Mouse (Mus musculus): ENCODE measurements around the gene Gm26558.

The Gm26558 gene

DNA sequence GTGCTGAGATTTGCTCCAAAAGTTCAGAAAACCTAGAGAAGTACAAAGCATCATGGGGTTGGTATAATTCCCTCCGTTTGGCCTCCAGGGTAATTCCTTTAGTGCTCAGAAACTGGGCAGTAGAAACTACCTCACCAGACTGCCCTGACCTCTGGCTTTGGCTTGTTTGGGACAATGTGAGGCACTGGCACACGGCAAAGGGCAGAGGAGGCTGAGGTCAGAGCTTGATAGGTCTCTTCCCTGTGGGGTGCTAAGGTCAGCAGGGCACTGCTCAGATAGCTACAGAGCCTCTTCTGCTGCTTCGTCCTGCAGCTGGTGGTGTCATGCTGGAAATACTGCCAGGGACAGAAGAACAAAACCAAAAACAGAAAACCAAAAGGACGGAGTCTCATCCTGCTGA is 14.2 kb downstream of the Gm26558 start:
- DNase-seq, result no peak

GRCm38 (mm10) chr2:70645266-70645780 is 16.6 kb downstream of the Gm26558 start:
- no peak for DNase-seq

DNA sequence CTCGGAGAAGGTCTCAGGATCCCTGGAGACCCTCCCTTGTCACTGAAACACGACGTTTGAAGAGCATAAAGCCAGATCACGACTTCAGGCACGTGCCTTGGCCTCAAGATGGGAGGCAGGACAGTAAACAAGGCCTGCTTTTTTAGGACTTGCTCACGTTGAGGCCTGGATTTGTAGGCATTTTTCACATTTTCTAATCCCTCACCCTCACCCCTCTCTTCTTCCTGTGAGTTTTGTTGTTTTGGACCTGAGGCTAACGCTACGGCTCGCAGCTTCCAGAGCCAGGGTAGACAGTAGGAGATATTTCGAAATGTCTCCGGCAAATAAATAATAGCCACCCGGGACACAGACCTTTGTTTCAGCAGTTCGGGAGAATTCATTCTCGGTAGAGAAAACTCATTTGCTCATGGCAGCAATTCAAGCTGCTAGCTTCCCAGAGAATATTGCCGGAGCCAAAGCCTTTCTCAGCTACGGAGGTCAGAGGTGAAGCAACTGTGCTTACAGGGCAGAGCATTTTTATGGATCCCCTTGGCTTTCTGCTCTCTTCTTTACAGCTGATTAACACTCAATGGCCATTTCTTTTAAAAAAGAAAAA is 18.8 kb downstream of the Gm26558 start:
- DNase-seq, result no peak

GRCm38 (mm10) chr2:70640968-70641367 is 20.9 kb downstream of the Gm26558 start:
- DNase-seq, result no peak

GRCm38 (mm10) chr2:70634028-70634690 is 27.7 kb downstream of the Gm26558 start:
- DNase-seq, result no peak

DNA sequence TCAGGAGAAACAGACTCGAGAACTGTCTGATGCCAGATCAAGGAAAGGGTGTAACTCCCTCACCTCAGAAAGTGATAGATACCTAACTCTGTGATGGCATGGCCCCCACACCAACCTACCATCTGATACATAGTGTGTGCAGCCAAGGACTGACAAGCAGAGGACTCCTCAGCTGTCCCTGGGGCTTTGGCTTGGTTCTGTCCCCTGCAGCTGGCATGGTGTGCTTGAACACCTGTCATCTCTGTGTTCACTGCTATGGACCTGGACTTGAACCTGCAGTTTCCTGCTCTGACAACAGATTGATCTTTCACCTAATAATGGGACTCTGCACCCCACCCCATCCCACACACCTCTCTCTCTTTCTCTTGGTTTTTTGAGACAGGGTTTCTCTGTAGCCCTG is 29.5 kb downstream of the Gm26558 start:
- DNase-seq, result no peak

DNA sequence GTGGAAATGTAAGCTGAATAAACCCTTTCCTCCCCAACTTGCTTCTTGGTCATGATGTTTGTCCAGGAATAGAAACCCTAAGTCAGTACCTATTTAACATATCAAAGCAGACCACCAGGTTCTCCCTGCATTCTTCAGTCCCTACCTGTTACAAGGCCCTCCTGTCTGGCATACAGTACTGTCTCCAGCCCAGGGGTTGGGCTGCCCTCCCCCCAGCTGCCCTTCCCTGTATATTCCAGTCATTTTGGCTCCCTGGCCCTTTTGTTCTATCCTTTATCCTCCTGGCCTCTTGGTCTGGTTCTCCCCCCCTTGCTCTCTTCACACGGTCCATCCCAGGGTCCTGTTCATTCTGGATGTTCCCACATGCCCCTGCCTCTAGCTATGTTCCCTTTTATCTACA is 30.6 kb downstream of the Gm26558 start:
- DNase-seq, result no peak

- DNase-seq, result no peak
Observed at GRCm38 (mm10) chr2:70629921-70630320, 32.0 kb downstream of the Gm26558 start.

DNA sequence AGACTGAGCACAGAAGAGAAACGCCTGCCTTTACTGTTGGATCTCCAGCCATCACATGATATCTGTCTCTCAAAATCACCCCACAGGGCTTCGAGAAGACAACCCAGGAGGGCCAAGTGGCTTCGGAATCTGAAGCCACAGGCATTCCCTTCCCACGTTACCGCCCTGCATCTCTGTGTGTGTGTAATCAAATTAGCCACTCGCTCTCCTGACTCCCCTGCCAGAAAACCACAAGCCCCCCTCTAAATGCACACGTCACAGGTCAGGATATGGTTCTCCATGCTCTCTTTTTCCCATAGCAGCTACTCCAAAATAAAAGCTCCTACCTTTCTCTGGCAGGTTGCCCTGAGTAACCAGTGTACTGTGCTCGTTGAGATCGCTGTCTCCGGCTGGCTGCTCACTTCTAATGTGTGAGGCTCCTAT is 32.6 kb downstream of the Gm26558 start:
- peak; percentile 4 to 24 for DNase-seq

GRCm38 (mm10) chr2:70628397-70628796 is 33.5 kb downstream of the Gm26558 start:
- no peak for DNase-seq

DNA sequence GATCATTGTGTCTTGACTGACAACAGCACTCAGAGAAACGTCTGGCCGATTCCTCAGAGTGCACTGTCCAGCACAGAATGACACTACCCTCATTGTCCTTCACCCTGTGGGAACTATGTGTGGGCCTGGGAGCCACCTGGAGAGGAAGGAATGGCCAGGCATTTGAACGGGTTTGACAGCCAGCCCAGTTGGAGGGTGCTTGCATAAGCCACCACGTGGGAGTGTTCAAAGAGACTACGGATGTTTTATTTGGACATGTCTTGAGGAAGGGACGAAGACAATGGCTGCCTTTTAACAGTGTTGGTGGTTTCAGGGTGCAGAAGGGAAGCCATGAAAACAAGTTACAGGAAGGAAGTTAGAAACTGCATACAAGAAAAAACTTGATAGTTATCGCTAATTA is 36.1 kb downstream of the Gm26558 start:
- no peak for DNase-seq

DNA sequence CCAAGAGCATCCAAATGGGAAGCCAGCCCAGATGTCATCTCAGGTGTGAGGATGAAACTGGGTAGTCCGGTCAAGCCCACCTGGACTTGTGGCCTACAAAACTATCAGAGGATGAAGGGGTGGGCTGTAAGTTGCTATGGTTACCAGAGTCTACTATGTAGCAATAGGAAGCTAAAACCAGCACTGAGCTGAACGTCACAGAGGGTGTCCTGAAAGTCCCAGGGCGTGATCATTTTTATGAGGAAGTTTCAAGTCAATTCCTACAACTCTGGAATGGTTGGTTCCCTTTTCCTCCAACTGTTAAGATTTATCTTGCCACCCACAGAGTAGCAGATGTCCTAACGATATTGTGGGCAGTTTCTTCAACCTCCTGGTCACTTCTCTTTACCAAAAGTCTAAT is 39.7 kb downstream of the Gm26558 start:
- no peak for DNase-seq

DNA sequence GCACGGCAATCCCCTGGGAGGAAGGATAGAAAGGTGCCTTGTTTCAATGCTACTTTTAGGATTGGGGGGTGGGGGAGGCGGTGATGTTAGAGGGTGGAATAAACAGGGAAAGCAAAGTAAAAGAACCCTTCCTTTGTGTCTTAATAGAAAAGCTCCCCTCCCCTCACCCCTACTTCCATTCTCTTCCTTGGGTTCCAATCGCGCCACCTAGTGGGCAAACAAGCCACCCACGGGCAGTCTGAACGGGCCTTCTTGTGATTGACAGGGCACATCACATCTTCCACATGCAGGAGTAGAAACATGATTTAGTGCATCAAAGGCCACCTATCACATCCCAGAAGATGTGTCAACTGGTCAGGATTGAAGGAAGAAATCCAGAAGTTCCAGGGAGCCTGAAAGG is 41.7 kb downstream of the Gm26558 start:
- DNase-seq, result no peak

DNA sequence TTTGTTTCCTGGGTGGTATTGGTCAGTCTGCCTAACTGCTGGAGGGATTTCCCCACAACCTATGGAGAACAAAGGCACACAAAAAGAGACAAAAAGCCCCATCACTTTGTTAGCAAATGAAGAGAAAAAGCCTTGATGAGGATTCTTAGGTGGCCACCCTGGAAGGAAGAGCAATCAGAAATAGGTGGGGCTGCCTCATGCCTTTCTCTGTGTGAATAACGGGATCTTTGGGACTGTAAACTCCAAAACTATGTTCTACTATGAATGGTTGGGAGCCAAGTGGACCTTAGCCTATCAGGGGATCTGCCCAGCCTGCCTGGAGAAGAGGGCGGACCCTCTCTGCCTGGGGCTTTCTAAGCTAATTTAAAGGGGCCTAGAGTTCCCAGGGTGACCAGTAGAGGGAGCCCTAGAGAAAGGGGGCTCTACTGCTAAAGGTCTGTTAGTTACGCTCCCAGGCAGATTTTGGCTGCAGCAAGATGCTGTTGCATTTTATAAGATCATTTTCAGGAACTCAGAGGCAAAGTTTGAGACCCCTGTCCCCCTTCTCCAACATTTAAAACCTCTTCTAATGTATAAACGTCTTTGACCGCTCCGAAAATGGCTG is 42.6 kb downstream of the Gm26558 start:
- no peak for DNase-seq

- DNase-seq, result no peak
Observed at GRCm38 (mm10) chr2:70616617-70617016, 45.3 kb downstream of the Gm26558 start.

GRCm38 (mm10) chr2:70616076-70616475 is 45.8 kb downstream of the Gm26558 start:
- DNase-seq, result no peak

DNA sequence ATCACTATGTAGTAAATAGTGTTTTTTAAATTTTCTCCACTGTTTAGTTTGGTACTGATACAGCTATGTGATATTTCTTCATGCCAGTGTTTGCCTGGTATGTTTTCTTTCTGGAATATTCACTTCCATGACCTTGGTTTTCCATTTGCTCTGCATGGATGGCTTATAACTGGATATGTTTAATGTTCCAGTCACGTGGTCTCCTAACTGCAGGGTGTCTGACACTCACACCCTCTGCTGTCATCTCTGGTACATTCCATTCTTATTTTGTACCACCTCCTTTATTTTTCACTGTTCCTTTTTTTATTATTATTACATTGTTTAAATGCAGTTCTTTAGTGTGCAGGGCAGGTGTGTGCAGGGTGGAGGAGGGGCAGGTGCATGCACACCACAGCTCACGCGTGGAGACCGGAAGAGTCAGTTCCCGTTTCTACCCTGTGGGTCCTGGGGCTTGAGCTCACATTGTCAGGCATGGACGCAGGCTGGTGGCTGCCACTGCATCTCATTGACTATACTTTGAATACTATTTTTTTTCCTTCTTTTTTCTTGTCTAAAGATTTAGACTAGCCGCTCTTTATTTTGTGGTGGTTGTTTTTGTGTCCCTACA is 47.1 kb downstream of the Gm26558 start:
- peak in 1 of 2 experiments; percentile 15 for DNase-seq
